Mouse (Mus musculus) midbrain, embryonic 11.5 days (tissue): ENCODE results near the gene Fndc5. TPM values are rescaled to one million over a fixed set of nuclear protein-coding genes. Genes with fewer than 3 reads are reported as not detected.

ENCODE experiments used
- ATAC-seq: fragments of 200-750 bp; cut with Nextera tagmentation; 2 replicates; pipeline ENCODE4 v1.8.0; 2017; ENCODE audit warnings: moderate TSS enrichment, moderate library complexity; ENCODE audit not compliant: low FRiP score
- DNase-seq: peaks from one replicate; pipeline ENCODE4 v3.0.0; 2015; ENCODE audit warnings: low spot score; ENCODE audit errors: missing footprints
- H3K27ac ChIP-seq: fragments of 300-500 bp; sonication (generic); 2 replicates; pipeline ENCODE4 v1.5.1; 2014; ENCODE audit warnings: low read depth, low read length
- H3K27me3 ChIP-seq: fragments of 300-500 bp; sonication (generic); 2 replicates; pipeline ENCODE4 v1.6.1; 2014; ENCODE audit warnings: mild to moderate bottlenecking, low read length, moderate library complexity, mixed read lengths; ENCODE audit not compliant: control insufficient read depth, insufficient read depth
- H3K36me3 ChIP-seq: fragments of 300-500 bp; sonication (generic); 2 replicates; pipeline ENCODE4 v1.6.1; 2014; ENCODE audit warnings: mild to moderate bottlenecking, low read length, moderate library complexity, mixed read lengths; ENCODE audit not compliant: control insufficient read depth, insufficient read depth
- H3K4me1 ChIP-seq: fragments of 300-500 bp; sonication (generic); 2 replicates; pipeline ENCODE4 v1.6.1; 2014; ENCODE audit warnings: low read length; ENCODE audit not compliant: control insufficient read depth, insufficient read depth
- H3K4me2 ChIP-seq: fragments of 300-500 bp; sonication (generic); 2 replicates; pipeline ENCODE4 v1.6.1; 2014; ENCODE audit warnings: mild to moderate bottlenecking, moderate library complexity
- H3K4me3 ChIP-seq: fragments of 300-500 bp; sonication (generic); 2 replicates; pipeline ENCODE4 v1.5.1; 2014; ENCODE audit warnings: low read depth, low read length
- H3K9ac ChIP-seq: fragments of 300-500 bp; sonication (generic); 2 replicates; pipeline ENCODE4 v1.6.1; 2014; ENCODE audit warnings: low read length
- H3K9me3 ChIP-seq: fragments of 300-500 bp; sonication (generic); 2 replicates; pipeline ENCODE4 v1.6.1; 2016; ENCODE audit warnings: low read length; ENCODE audit not compliant: control insufficient read depth
- WGBS: fragments of 180-500 bp; shearing (Covaris S2); extraction: QIAGEN DNeasy Blood & Tissue Kit; methylation state at CpG from one replicate; pipeline ENCODE4 v1.1.7; 2014; 5-methylcytosine and 5-hydroxymethylcytosine counted together
- polyA plus RNA-seq: library from polyadenylated mRNA; unstranded; fragments of >200 nt; fragmentation: Nextera tagmentation; extraction: Ambion mirVana; gene quantifications from 2 replicates; pipeline ENCODE4 v1.2.1, GENCODE M21; 2014

Gene Fndc5
- polyA plus RNA-seq, 1 experiment from 2014 or later = 1.5 TPM

- Histone ChIP-seq H3K4me3 (no peak overlapping the region), H3K4me2 (no peak overlapping the region), H3K27ac (no peak overlapping the region), H3K27me3 (peaks cover 15% of the 10 kb centered on the region), H3K36me3 (no peaks in the 10 kb centered on the region), H3K9me3 (no peaks in the 10 kb centered on the region), H3K9ac (no peak overlapping the region), H3K4me1 (peaks cover 4% of the 10 kb centered on the region)
- WGBS = 93% methylated on average over 7 of the region's 7 CpGs
- DNase-seq = no peak
- no peak for ATAC-seq
These were observed 28.2 kb upstream of the Fndc5 start for GRCm38 (mm10) chr4:129108624-129109023.

GRCm38 (mm10) chr4:129110804-129111203 lies 26.0 kb upstream of the Fndc5 start:
- no peak overlapping the region for H3K4me2 ChIP-seq
- H3K4me1 ChIP-seq = no peaks in the 10 kb centered on the region; the same call in 1 of the 2 replicates
- no peak overlapping the region for H3K9ac ChIP-seq
- DNase-seq (no peak), ATAC-seq (no peak)
- H3K27me3 ChIP-seq = peaks cover 3% of the 10 kb centered on the region
- H3K36me3 ChIP-seq = no peaks in the 10 kb centered on the region
- no peak overlapping the region for H3K27ac ChIP-seq
- 90% methylated on average over 6 of the region's 6 CpGs for WGBS
- H3K9me3 ChIP-seq = no peaks in the 10 kb centered on the region
- H3K4me3 ChIP-seq = no peak overlapping the region

GRCm38 (mm10) chr4:129111350-129111749 lies 25.4 kb upstream of the Fndc5 start:
- 64% methylated on average over 11 of the region's 11 CpGs for WGBS
- Histone ChIP-seq H3K27ac (no peak overlapping the region), H3K4me1 (no peaks in the 10 kb centered on the region; the same call in 1 of the 2 replicates), H3K9ac (no peak overlapping the region), H3K36me3 (no peaks in the 10 kb centered on the region), H3K4me3 (no peak overlapping the region), H3K4me2 (no peak overlapping the region), H3K27me3 (no peaks in the 10 kb centered on the region; the same call in 1 of the 2 replicates), H3K9me3 (no peaks in the 10 kb centered on the region)
- ATAC-seq (no peak), DNase-seq (no peak)

GRCm38 (mm10) chr4:129112231-129112630 lies 24.6 kb upstream of the Fndc5 start:
- Histone ChIP-seq H3K27me3 (no peaks in the 10 kb centered on the region), H3K36me3 (no peaks in the 10 kb centered on the region), H3K9me3 (no peaks in the 10 kb centered on the region), H3K4me2 (no peak overlapping the region), H3K4me1 (no peaks in the 10 kb centered on the region; the same call in 1 of the 2 replicates), H3K9ac (no peak overlapping the region), H3K27ac (no peak overlapping the region), H3K4me3 (no peak overlapping the region)
- DNase-seq (no peak), ATAC-seq (no peak)
- WGBS = 76% methylated on average over 13 of the region's 13 CpGs

- H3K9me3 ChIP-seq = no peaks in the 10 kb centered on the region
- H3K27ac ChIP-seq = no peak overlapping the region
- no peaks in the 10 kb centered on the region for H3K36me3 ChIP-seq
- ATAC-seq (peak; percentile 95), DNase-seq (peak; percentile 96)
- H3K27me3 ChIP-seq = no peaks in the 10 kb centered on the region
- H3K4me2 ChIP-seq = no peak overlapping the region
- no peak overlapping the region for H3K4me3 ChIP-seq
- no peak overlapping the region for H3K9ac ChIP-seq
- WGBS = 32% methylated on average over 28 of the region's 28 CpGs
- H3K4me1 ChIP-seq = no peaks in the 10 kb centered on the region; the same call in 1 of the 2 replicates
These were observed 23.5 kb upstream of the Fndc5 start for GRCm38 (mm10) chr4:129113083-129113988.

GRCm38 (mm10) chr4:129116703-129117102 lies 20.1 kb upstream of the Fndc5 start:
- Histone ChIP-seq H3K4me2 (no peak overlapping the region), H3K4me3 (no peak overlapping the region), H3K9ac (no peak overlapping the region), H3K27ac (no peak overlapping the region), H3K9me3 (no peaks in the 10 kb centered on the region), H3K36me3 (no peaks in the 10 kb centered on the region), H3K4me1 (peaks cover 10% of the 10 kb centered on the region), H3K27me3 (peaks cover 16% of the 10 kb centered on the region)
- WGBS = 92% methylated on average over 8 of the region's 8 CpGs
- no peak for ATAC-seq
- DNase-seq = no peak

GRCm38 (mm10) chr4:129117720-129118510 lies 18.9 kb upstream of the Fndc5 start:
- H3K36me3 ChIP-seq = no peaks in the 10 kb centered on the region
- no peaks in the 10 kb centered on the region for H3K9me3 ChIP-seq
- ATAC-seq (no peak), DNase-seq (no peak)
- no peak overlapping the region for H3K4me2 ChIP-seq
- WGBS = 91% methylated on average over 14 of the region's 14 CpGs
- no peak overlapping the region for H3K9ac ChIP-seq
- H3K27ac ChIP-seq = no peak overlapping the region
- H3K4me1 ChIP-seq = peaks cover 10% of the 10 kb centered on the region
- peaks cover 27% of the 10 kb centered on the region for H3K27me3 ChIP-seq
- H3K4me3 ChIP-seq = no peak overlapping the region

GRCm38 (mm10) chr4:129119708-129120107 lies 17.1 kb upstream of the Fndc5 start:
- 80% methylated on average over 10 of the region's 10 CpGs for WGBS
- Histone ChIP-seq H3K27me3 (peaks cover 31% of the 10 kb centered on the region), H3K4me2 (no peak overlapping the region), H3K4me3 (no peak overlapping the region), H3K36me3 (no peaks in the 10 kb centered on the region), H3K9me3 (no peaks in the 10 kb centered on the region), H3K4me1 (peaks cover 10% of the 10 kb centered on the region), H3K9ac (no peak overlapping the region), H3K27ac (no peak overlapping the region)
- no peak for DNase-seq
- ATAC-seq = no peak
